Comparison of ENCODE assay signal across 8 mouse cellular contexts in the genomic region with DNA sequence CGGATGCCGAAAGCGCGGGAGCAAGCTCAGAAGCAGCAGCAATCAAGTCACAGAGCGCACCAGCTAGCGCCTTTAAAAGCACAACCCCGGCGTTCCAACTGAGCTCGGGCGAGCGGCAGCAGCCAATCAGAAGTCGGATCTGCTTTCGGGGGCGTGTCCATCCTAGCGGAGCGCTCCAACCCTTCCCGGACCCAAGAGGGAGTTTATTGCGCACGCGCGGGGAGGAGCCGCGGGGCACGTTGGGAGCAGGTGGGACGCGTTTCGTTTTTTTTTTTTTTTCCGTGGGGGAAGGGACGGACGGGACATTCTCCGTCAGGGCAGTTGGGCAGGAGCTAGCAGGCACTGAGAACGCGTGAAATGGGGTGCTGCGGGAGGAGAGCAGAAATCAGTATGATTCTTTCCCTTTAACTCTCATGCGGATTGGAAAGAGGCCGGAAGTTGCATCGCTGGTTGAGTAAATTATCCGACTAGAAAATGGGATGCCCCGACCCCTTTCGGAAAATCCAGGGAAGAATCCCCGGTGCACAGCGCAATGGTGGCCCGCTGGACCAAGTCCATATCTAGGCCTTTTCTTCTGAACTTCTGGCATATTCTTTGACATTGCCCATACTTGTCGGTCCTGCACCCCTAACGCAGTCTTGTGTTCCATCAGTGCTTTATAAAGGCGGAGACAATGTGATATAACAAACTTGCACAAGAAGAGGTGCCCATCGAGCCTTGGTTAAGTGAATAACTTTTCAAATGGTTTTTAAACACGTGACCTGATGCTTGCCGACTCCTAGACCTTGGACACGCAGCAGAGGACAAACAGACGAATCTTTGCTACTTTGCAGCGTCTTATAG. TPM values are rescaled to one million over a fixed set of nuclear protein-coding genes. Genes with fewer than 3 reads are reported as not detected.
DNase-seq lines count a peak whose midpoint lies in the region; ATAC-seq lines count a peak whose summit lies in the region.

A gene (minus strand): TSS at position 110 of the 843 bp plus-strand sequence.
A gene (plus strand): TSS at position 219 of the 843 bp plus-strand sequence.

- peaks cover 18% of the 10 kb centered on the region for H3K4me1 ChIP-seq in hindbrain, embryonic 14.5 days (replicated peaks; ENCODE audit: control insufficient read depth, insufficient read depth, low read length)

- no peaks in the 10 kb centered on the region for H3K9me3 ChIP-seq in hindbrain, embryonic 14.5 days (ENCODE audit: control insufficient read depth, low read length)

- no peaks in the 10 kb centered on the region for H3K27me3 ChIP-seq in hindbrain, embryonic 14.5 days (ENCODE audit: control insufficient read depth, insufficient read depth, low read length)

- peak within 1 kb of the TSS; percentile 79 for H3K4me2 ChIP-seq in hindbrain, embryonic 14.5 days (replicated peaks)

- DNase-seq in NIH3T3 (ENCODE audit: low read depth), result peak; percentile 99
- DNase-seq in cerebellum, postnatal 10 days, result peak; percentile 99
- DNase-seq in frontal cortex, postnatal 14 days (ENCODE audit: low spot score in 2 of 2), result peak; percentile 96 to 98
- peak; percentile 98 for DNase-seq in hindbrain, embryonic 14.5 days (ENCODE audit: low spot score)
- peak; percentile 96 to 98 for DNase-seq in layer of hippocampus, postnatal 36 days
- DNase-seq in lung, postnatal 36 days, result peak; percentile 98
- DNase-seq in retina, postnatal 1 day, result peak; percentile 99
- peak; percentile 83 to 97 for DNase-seq in urinary bladder, adult 18-20 months (ENCODE audit: low spot score in 2 of 2)

- 2% methylated on average over 52 of the region's 52 CpGs for WGBS in hindbrain, embryonic 14.5 days

- peak within 1 kb of the TSS; percentile 47 for H3K4me3 ChIP-seq in hindbrain, embryonic 14.5 days (replicated peaks; ENCODE audit: low read length)

- ATAC-seq in hindbrain, embryonic 14.5 days (ENCODE audit: low FRiP score), result peak; percentile 95

- peak within 1 kb of the TSS; percentile 84 for H3K27ac ChIP-seq in hindbrain, embryonic 14.5 days

- H3K9ac ChIP-seq in hindbrain, embryonic 14.5 days, result peak within 1 kb of the TSS; percentile 72

- H3K36me3 ChIP-seq in hindbrain, embryonic 14.5 days (replicated peaks; ENCODE audit: control insufficient read depth, insufficient read depth), result no peaks in the 10 kb centered on the region

RNA-seq across cellular contexts. Expression of the first gene that starts in this region (rescaled TPM):
- 1,408 and 1,660 TPM in 2 replicates for polyA plus RNA-seq in hindbrain, embryonic 14.5 days (2014; fragmentation: Nextera tagmentation; extraction: Ambion mirVana)
- total RNA-seq in layer of hippocampus, postnatal 36 days (2021), result 100 to 1,000 TPM; 379 to 403 TPM

RNA-seq across cellular contexts. Expression of the second gene that starts in this region (rescaled TPM):
- polyA plus RNA-seq in hindbrain, embryonic 14.5 days (2014; fragmentation: Nextera tagmentation; extraction: Ambion mirVana), result 14.5 and 16.3 TPM in 2 replicates
- 1 to 10 TPM; 6.0 to 8.6 TPM for total RNA-seq in layer of hippocampus, postnatal 36 days (2021)

Comparison
In these comparisons a context has a peak if more than half of its experiments do, and no peak if none do; other contexts are left out.
1. Peak in every context shown above with its lines: DNase-seq, ATAC-seq, H3K4me3 ChIP-seq and H3K27ac ChIP-seq.